Mouse (Mus musculus): ENCODE results near the gene Nppc. TPM values are rescaled to one million over a fixed set of nuclear protein-coding genes. Genes with fewer than 3 reads are reported as not detected.
A peak's percentile ranks its signal among the peaks of the same experiment; 100 is the strongest.

The Nppc gene
- polyA plus RNA-seq, 1 experiment from 2014 or later, result 4.2 TPM

DNA sequence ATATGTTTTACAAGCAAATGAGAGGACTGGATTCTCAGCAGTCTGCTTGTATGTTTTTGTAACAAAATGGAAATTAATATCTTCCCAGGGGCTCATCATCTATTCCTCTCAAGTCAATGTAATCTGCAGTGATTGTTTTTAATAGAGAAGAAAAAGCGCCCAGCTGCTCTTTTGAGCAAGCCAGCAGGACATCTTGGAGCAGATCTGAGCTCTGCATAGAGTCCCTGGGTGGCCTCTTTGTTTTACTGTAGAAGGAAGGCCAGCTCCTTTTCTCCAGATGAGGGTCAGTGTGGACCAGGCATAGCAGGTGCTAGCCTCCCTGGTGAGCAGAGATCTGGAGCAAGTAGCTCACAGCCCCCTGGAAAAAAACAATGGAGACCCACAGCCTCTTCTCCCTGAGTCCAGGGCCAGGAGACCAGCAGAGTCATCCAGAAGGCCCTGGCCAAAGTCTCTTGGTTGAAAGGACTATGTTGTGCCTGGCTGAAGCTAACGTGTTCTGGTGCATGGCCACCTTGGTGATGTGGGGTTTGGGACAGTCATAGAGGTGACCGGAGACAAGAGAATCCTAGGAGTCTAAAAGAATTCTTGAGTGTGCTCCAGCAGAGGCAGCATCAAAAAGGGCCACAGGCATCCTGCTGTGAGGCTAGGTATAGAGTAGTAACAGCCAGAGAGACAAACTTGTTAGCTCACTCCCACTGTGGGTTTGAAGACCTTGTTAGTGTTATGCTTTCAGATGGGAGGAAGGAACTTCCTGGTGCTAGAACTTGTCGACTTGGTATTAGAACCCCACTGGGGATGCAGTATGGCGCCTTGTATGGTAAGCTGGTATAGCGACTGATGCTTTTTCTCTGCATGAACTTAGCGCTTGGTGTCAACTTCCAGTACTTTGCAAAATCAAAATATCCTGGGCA is 36.3 kb downstream of the Nppc start:
- WGBS, result 45% methylated on average over 7 of the region's 7 CpGs
- peak; percentile 65 for ATAC-seq
- peak overlapping the region; percentile 11; the same call in 1 of the 2 replicates for H3K4me3 ChIP-seq (ENCODE audit: low read depth, low read length)

DNA sequence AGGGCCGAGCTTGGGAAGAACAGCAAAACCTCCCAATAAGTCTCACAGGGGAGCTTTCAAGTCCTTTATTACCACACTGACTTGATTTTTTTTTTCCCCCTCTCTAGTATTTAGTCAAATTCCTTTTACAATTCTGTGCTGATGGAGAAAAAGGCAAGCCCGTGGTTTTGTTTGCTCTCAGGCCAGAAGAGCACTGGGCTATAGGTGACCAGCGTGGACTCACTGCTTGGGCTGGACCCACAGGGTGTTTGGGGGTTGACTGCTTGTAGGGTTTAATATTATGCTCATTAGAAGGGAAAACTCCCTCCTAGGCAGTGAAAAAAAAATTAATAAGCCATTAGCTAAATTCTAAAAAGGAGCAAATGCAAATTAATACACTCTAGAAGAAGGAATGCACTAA is 36.9 kb downstream of the Nppc start:
- ATAC-seq, result no peak

More for the DNA sequence above, 36.3 kb downstream of the Nppc start:
- no peaks in the 10 kb centered on the region for H3K9me3 ChIP-seq (replicated peaks; ENCODE audit: control insufficient read depth, low read length, poor library complexity, severe bottlenecking)
- peak overlapping the region; percentile 39 for H3K4me2 ChIP-seq (ENCODE audit: low read length)
- H3K4me1 ChIP-seq (ENCODE audit: control insufficient read depth, insufficient read depth, low read length), result peaks cover 8% of the 10 kb centered on the region; the same call in 1 of the 2 replicates
- no peaks in the 10 kb centered on the region for H3K36me3 ChIP-seq (ENCODE audit: control insufficient read depth, insufficient read depth, low read length)
- peak overlapping the region; percentile 59 for H3K27ac ChIP-seq (ENCODE audit: low read length)
- H3K27me3 ChIP-seq (ENCODE audit: control insufficient read depth, insufficient read depth, low read depth, low read length), result no peaks in the 10 kb centered on the region
- no peak overlapping the region for H3K9ac ChIP-seq (ENCODE audit: low read depth, low read length)

DNA sequence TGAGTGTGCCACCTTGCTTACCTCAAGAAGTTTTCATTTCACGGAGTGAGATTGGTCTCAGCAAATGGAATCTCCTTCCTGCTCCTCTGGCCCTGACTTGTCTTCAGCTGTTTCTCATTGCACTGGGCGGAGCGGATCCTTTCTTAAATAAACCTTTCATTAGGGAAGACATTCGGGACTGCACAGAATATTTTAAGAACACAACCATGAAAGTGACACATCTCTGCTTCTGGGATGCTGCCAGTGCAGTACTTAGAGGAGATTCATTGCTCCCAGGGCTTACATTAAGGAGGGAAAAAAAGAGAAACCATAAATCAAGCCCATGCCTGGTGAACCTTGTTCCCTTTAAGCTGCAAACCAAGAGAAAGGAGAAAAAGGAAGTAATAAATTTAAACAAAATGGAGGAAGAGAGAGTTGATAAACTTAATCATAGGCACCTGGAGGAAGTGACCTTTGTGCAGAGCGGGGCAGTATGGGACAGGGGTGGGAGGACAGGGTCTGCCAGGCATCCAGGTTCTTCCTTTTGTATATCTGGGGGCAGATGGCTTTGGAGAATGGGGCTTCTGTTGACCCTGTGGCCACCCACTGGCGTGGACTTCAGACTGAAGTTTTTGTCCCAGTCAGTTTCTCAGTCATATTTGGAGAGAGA is 37.5 kb downstream of the Nppc start:
- H3K9me3 ChIP-seq (replicated peaks; ENCODE audit: control insufficient read depth, low read length, poor library complexity, severe bottlenecking), result no peaks in the 10 kb centered on the region
- no peaks in the 10 kb centered on the region for H3K27me3 ChIP-seq (ENCODE audit: control insufficient read depth, insufficient read depth, low read depth, low read length)
- no peak overlapping the region for H3K27ac ChIP-seq (ENCODE audit: low read length)
- H3K4me2 ChIP-seq (ENCODE audit: low read length), result no peak overlapping the region
- ATAC-seq, result no peak
- H3K36me3 ChIP-seq (ENCODE audit: control insufficient read depth, insufficient read depth, low read length), result no peaks in the 10 kb centered on the region
- no peak overlapping the region for H3K9ac ChIP-seq (ENCODE audit: low read depth, low read length)
- 79% methylated on average over 6 of the region's 6 CpGs for WGBS
- peaks cover 8% of the 10 kb centered on the region; the same call in 1 of the 2 replicates for H3K4me1 ChIP-seq (ENCODE audit: control insufficient read depth, insufficient read depth, low read length)
- H3K4me3 ChIP-seq (ENCODE audit: low read depth, low read length), result no peak overlapping the region

More for the DNA sequence above, 36.9 kb downstream of the Nppc start:
- Histone ChIP-seq H3K9me3 (replicated peaks; ENCODE audit: control insufficient read depth, low read length, poor library complexity, severe bottlenecking) (no peaks in the 10 kb centered on the region), H3K4me2 (ENCODE audit: low read length) (no peak overlapping the region), H3K27ac (ENCODE audit: low read length) (peak overlapping the region; percentile 37; the same call in 1 of the 2 replicates), H3K27me3 (ENCODE audit: control insufficient read depth, insufficient read depth, low read depth, low read length) (no peaks in the 10 kb centered on the region), H3K36me3 (ENCODE audit: control insufficient read depth, insufficient read depth, low read length) (no peaks in the 10 kb centered on the region), H3K9ac (ENCODE audit: low read depth, low read length) (no peak overlapping the region), H3K4me3 (ENCODE audit: low read depth, low read length) (no peak overlapping the region), H3K4me1 (ENCODE audit: control insufficient read depth, insufficient read depth, low read length) (peaks cover 8% of the 10 kb centered on the region; the same call in 1 of the 2 replicates)
- 52% methylated on average over 3 of the region's 3 CpGs for WGBS

DNA sequence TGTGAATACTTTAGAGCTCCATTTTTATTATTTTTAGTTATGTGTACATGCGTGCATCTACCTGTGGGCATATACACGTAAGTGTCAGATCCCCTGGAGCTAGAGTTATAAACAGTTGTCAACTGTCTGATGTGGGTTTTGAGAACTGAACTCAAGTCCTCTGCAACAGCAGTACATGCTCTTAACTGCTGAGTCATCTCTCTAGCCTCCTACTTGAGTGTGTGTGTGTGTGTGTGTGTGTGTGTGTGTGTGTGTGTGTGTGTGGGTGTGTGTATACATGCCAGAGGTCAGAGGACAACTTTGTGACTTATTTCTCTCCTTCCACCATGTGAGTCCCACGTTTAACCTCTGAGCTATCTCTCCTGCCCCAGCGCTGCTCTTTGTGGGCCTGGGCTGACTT is 39.8 kb downstream of the Nppc start:
- no peak overlapping the region for H3K9ac ChIP-seq (ENCODE audit: low read depth, low read length)
- peaks cover 8% of the 10 kb centered on the region; the same call in 1 of the 2 replicates for H3K4me1 ChIP-seq (ENCODE audit: control insufficient read depth, insufficient read depth, low read length)
- WGBS, result 90% methylated on average over 4 of the region's 4 CpGs
- H3K27ac ChIP-seq (ENCODE audit: low read length), result no peak overlapping the region
- ATAC-seq, result no peak
- H3K9me3 ChIP-seq (replicated peaks; ENCODE audit: control insufficient read depth, low read length, poor library complexity, severe bottlenecking), result no peaks in the 10 kb centered on the region
- H3K27me3 ChIP-seq (ENCODE audit: control insufficient read depth, insufficient read depth, low read depth, low read length), result no peaks in the 10 kb centered on the region
- H3K4me2 ChIP-seq (ENCODE audit: low read length), result no peak overlapping the region
- no peaks in the 10 kb centered on the region for H3K36me3 ChIP-seq (ENCODE audit: control insufficient read depth, insufficient read depth, low read length)
- H3K4me3 ChIP-seq (ENCODE audit: low read depth, low read length), result no peak overlapping the region

DNA sequence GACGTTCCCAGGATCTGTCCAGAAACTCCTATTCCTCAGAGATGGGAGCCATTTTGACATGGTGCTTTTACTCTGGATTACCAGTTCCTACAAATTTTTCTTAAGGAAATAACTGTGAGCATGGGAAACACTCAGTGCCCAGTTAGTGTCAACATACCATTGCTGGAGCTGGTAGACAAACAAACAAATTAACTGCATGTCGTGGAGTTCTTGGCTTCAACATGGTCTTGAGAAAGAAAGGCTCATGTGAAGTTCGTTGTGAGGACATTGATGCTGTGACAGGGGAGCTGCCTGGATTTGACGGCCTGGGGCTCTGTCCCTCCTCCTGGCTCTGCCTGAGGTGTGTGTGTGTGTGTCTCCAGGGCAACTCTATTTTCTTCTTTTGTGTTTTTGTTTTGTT is 40.4 kb downstream of the Nppc start:
- Histone ChIP-seq H3K4me1 (ENCODE audit: control insufficient read depth, insufficient read depth, low read length) (peaks cover 8% of the 10 kb centered on the region; the same call in 1 of the 2 replicates), H3K4me3 (ENCODE audit: low read depth, low read length) (no peak overlapping the region), H3K36me3 (ENCODE audit: control insufficient read depth, insufficient read depth, low read length) (no peaks in the 10 kb centered on the region), H3K4me2 (ENCODE audit: low read length) (no peak overlapping the region), H3K27me3 (ENCODE audit: control insufficient read depth, insufficient read depth, low read depth, low read length) (no peaks in the 10 kb centered on the region), H3K27ac (ENCODE audit: low read length) (no peak overlapping the region), H3K9ac (ENCODE audit: low read depth, low read length) (no peak overlapping the region), H3K9me3 (replicated peaks; ENCODE audit: control insufficient read depth, low read length, poor library complexity, severe bottlenecking) (no peaks in the 10 kb centered on the region)
- WGBS, result 61% methylated on average over 4 of the region's 4 CpGs
- no peak for ATAC-seq

DNA sequence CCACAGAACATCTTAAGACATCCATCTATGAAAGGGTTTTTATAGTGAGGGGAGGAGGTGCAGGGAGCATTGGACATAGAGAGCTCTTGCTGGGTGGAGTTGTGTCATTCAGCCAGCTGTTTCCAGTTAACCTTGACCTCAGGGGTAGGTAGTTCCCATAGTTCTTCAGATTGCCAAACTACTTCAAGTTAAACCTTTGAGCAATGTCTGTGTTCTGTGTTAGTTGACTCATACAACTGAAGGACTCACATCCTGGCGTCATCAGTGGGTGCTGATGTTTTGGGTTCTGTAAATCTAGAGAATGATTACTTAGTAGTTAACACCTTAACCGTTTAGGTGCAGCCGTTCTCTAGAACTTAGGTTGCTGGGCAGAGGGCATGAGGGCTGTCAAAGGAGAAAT is 42.1 kb downstream of the Nppc start:
- Histone ChIP-seq H3K4me3 (ENCODE audit: low read depth, low read length) (no peak overlapping the region), H3K9ac (ENCODE audit: low read depth, low read length) (no peak overlapping the region), H3K9me3 (replicated peaks; ENCODE audit: control insufficient read depth, low read length, poor library complexity, severe bottlenecking) (no peaks in the 10 kb centered on the region), H3K4me2 (ENCODE audit: low read length) (no peak overlapping the region), H3K27me3 (ENCODE audit: control insufficient read depth, insufficient read depth, low read depth, low read length) (no peaks in the 10 kb centered on the region), H3K27ac (ENCODE audit: low read length) (no peak overlapping the region), H3K4me1 (ENCODE audit: control insufficient read depth, insufficient read depth, low read length) (no peaks in the 10 kb centered on the region), H3K36me3 (ENCODE audit: control insufficient read depth, insufficient read depth, low read length) (no peaks in the 10 kb centered on the region)
- WGBS, result 87% methylated on average over 3 of the region's 3 CpGs
- no peak for ATAC-seq

DNA sequence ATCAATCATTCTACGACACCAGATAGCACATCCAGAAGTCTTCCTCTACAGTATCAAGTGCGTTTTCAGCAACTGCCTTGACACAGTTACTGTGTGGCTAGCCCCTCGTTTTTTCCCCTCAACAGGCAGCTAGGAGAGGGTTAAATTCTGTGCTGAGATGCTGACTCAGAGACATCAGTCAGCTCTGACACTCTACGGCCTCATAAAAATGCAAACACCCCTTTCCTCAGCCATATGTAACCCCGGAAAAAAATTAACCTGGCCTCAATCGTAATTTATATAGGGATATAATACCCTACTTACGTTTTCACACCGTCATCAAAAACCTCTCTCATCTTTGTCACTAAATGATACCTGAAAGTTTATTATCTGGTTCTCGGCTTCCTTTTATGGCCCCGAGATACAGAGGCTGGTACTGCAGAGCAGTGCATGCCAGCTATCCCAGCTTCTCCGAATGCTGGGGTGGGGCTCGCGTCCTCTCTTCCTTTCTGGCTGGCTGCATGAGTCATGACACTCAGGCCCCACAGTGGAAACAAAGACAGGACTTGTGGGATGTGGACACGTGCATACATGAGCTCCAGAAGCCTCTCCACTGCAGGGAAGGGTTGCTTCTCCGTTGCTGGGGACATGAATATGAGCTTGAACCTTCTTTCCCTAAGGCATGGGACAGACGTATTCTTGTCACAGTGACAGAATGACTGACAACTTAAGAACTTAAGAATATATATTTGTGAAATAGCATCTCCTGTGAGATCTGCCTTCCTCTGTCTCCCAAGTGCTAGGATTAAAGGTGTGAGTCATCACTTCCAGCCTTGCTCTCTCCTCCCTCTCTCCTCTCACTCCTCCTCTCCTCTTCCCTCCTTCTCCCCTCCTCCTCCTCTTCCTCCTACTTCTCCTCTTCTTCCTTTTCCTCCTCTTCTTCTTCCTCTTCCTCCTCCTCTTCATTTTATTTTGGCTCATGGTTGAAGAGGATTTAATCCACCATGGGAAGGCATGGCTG is 47.1 kb downstream of the Nppc start:
- no peak for ATAC-seq
- Histone ChIP-seq H3K9ac (ENCODE audit: low read depth, low read length) (no peak overlapping the region), H3K4me3 (ENCODE audit: low read depth, low read length) (no peak overlapping the region), H3K27me3 (ENCODE audit: control insufficient read depth, insufficient read depth, low read depth, low read length) (no peaks in the 10 kb centered on the region), H3K36me3 (ENCODE audit: control insufficient read depth, insufficient read depth, low read length) (no peaks in the 10 kb centered on the region), H3K27ac (ENCODE audit: low read length) (no peak overlapping the region), H3K9me3 (replicated peaks; ENCODE audit: control insufficient read depth, low read length, poor library complexity, severe bottlenecking) (no peaks in the 10 kb centered on the region), H3K4me1 (ENCODE audit: control insufficient read depth, insufficient read depth, low read length) (no peaks in the 10 kb centered on the region), H3K4me2 (ENCODE audit: low read length) (no peak overlapping the region)
- 74% methylated on average over 16 of the region's 16 CpGs for WGBS

DNA sequence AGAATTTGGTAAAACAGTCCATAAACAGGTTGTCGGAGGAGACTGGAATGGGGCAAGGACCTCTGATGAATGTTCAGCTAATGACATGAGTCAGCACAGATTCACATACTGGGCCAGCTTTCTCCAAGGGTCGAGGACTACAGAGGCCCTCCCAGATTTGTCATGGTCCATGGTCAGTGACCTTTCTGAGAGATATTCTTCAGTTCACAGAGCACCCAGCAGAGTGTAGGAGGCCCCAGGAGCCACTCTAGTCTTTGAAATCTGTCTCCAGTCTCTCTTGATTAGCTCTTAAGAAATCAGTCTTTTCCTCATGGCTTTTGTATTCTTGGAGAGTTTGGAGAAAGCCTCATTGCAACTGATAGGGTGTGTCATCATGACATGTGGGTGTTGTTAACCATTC is 48.1 kb downstream of the Nppc start:
- 69% methylated on average over 2 of the region's 2 CpGs for WGBS
- no peak overlapping the region for H3K9ac ChIP-seq (ENCODE audit: low read depth, low read length)
- no peaks in the 10 kb centered on the region for H3K4me1 ChIP-seq (ENCODE audit: control insufficient read depth, insufficient read depth, low read length)
- no peak overlapping the region for H3K4me3 ChIP-seq (ENCODE audit: low read depth, low read length)
- H3K27ac ChIP-seq (ENCODE audit: low read length), result no peak overlapping the region
- H3K4me2 ChIP-seq (ENCODE audit: low read length), result no peak overlapping the region
- no peaks in the 10 kb centered on the region for H3K9me3 ChIP-seq (replicated peaks; ENCODE audit: control insufficient read depth, low read length, poor library complexity, severe bottlenecking)
- ATAC-seq, result no peak
- no peaks in the 10 kb centered on the region for H3K27me3 ChIP-seq (ENCODE audit: control insufficient read depth, insufficient read depth, low read depth, low read length)
- no peaks in the 10 kb centered on the region for H3K36me3 ChIP-seq (ENCODE audit: control insufficient read depth, insufficient read depth, low read length)

Data from midbrain, embryonic 16.5 days (tissue).